Comparison of ENCODE assay signal across 8 mouse cellular contexts in genomic region chr13:80882716-80883135, GRCm38 (mm10). TPM values are rescaled to one million over a fixed set of nuclear protein-coding genes. Genes with fewer than 3 reads are reported as not detected.
A peak's percentile ranks its signal among the peaks of the same experiment; 100 is the strongest.
DNase-seq lines count a peak whose midpoint lies in the region; ATAC-seq and TF ChIP-seq lines count a peak whose summit lies in the region.

No protein-coding gene starts in this region.

- peak overlapping the region; percentile 100 for H3K27ac ChIP-seq in left cerebral cortex, adult 2 months
- peak overlapping the region; percentile 88 for H3K27ac ChIP-seq in bone marrow, adult 2 months (ENCODE audit: control insufficient read depth, insufficient read depth, low read depth, low read length, poor library complexity)
- H3K27ac ChIP-seq in forebrain, embryonic 15.5 days (replicated peaks): peak overlapping the region; percentile 100
- H3K27ac ChIP-seq in liver, embryonic 13.5 days: peak overlapping the region; percentile 100
- H3K27ac ChIP-seq in stomach, embryonic 16.5 days (ENCODE audit: low read length): peak overlapping the region; percentile 100

- no peaks in the 10 kb centered on the region for H3K9me3 ChIP-seq in forebrain, embryonic 15.5 days
- no peaks in the 10 kb centered on the region for H3K9me3 ChIP-seq in liver, embryonic 13.5 days (replicated peaks)
- no peaks in the 10 kb centered on the region for H3K9me3 ChIP-seq in stomach, embryonic 16.5 days (replicated peaks; ENCODE audit: control insufficient read depth, low read length)

- peak overlapping the region; percentile 98 for H3K9ac ChIP-seq in forebrain, embryonic 15.5 days (replicated peaks)
- H3K9ac ChIP-seq in liver, embryonic 13.5 days: peak overlapping the region; percentile 100
- H3K9ac ChIP-seq in stomach, embryonic 16.5 days (ENCODE audit: low read length): peak overlapping the region; percentile 100

- peak overlapping the region; percentile 48 for H3K4me2 ChIP-seq in forebrain, embryonic 15.5 days (replicated peaks)
- H3K4me2 ChIP-seq in liver, embryonic 13.5 days: peak overlapping the region; percentile 77
- H3K4me2 ChIP-seq in stomach, embryonic 16.5 days (ENCODE audit: low read depth, low read length): peak overlapping the region; percentile 45

- peak overlapping the region; percentile 70 for H3K4me3 ChIP-seq in left cerebral cortex, adult 2 months
- peak overlapping the region; percentile 73 for H3K4me3 ChIP-seq in bone marrow, adult 2 months (replicated peaks; ENCODE audit: control insufficient read depth, low read depth, low read length)
- H3K4me3 ChIP-seq in forebrain, embryonic 15.5 days: peak overlapping the region; percentile 77
- H3K4me3 ChIP-seq in liver, embryonic 13.5 days (replicated peaks): peak overlapping the region; percentile 86
- H3K4me3 ChIP-seq in stomach, embryonic 16.5 days (replicated peaks; ENCODE audit: low read length): peak overlapping the region; percentile 89

- DNase-seq in left cerebral cortex, adult 2 months (ENCODE audit: extremely low spot score in 1 of 2, low spot score in 2 of 2): no peak
- DNase-seq in left cerebral cortex, postnatal 4 days: no peak
- DNase-seq in liver, embryonic 13.5 days: no peak
- DNase-seq in lung, postnatal 4 days: no peak

- intact Hi-C loops in left cerebral cortex, adult 2 months (cut with DNase I): loop anchor here (2.0 to 10.0 kb wide), 4 partner anchors 212 to 772 kb away; partner anchors contain the start of gene Lysmd3
- intact Hi-C loops in left cerebral cortex, postnatal 4 days (cut with DNase I): loop anchor here (5.0 to 10.0 kb wide), 3 partner anchors 272 to 490 kb away; no protein-coding TSS in a partner anchor

- under 1% methylated on average over 23 of the region's 23 CpGs for WGBS in bone marrow, adult 2 months
- 0% methylated on average over 22 of the region's 23 CpGs for WGBS in forebrain, embryonic 15.5 days
- WGBS in liver, embryonic 13.5 days (ENCODE audit: insufficient replicate concordance): under 1% methylated on average over 23 of the region's 23 CpGs
- under 1% methylated on average over 23 of the region's 23 CpGs for WGBS in stomach, embryonic 16.5 days

- peaks cover 2% of the 10 kb centered on the region for H3K36me3 ChIP-seq in forebrain, embryonic 15.5 days
- H3K36me3 ChIP-seq in liver, embryonic 13.5 days: peaks cover 2% of the 10 kb centered on the region
- 0 out of 2 replicates have a peak, but pooled peaks cover 2% of the 10 kb centered on the region for H3K36me3 ChIP-seq in stomach, embryonic 16.5 days (ENCODE audit: control insufficient read depth, insufficient read depth, low read length)

- no peaks in the 10 kb centered on the region; the same call in 1 of the 2 replicates for H3K4me1 ChIP-seq in bone marrow, adult 2 months (ENCODE audit: control insufficient read depth, insufficient read depth, low read length)
- H3K4me1 ChIP-seq in forebrain, embryonic 15.5 days: peaks cover 12% of the 10 kb centered on the region
- peaks cover 8% of the 10 kb centered on the region; the same call in 1 of the 2 replicates for H3K4me1 ChIP-seq in liver, embryonic 13.5 days (replicated peaks)
- peaks cover 6% of the 10 kb centered on the region for H3K4me1 ChIP-seq in stomach, embryonic 16.5 days (ENCODE audit: control insufficient read depth, insufficient read depth, low read length)

- ATAC-seq in forebrain, embryonic 15.5 days (replicated peaks): peak; percentile 31
- no peak for ATAC-seq in liver, embryonic 13.5 days (ENCODE audit: low read depth)
- peak; percentile 34 for ATAC-seq in stomach, embryonic 16.5 days (ENCODE audit: insufficient read depth, low FRiP score)
- no peak for ATAC-seq in CD4-positive, CD25-positive, alpha-beta regulatory T cell, adult 4 months

- TF ChIP-seq CTCF in left cerebral cortex, adult 2 months (IDR thresholded peaks at IDR 0.05): no peak
- TF ChIP-seq CTCF in bone marrow, adult 2 months (IDR thresholded peaks at IDR 0.05; ENCODE audit: control insufficient read depth, insufficient read depth, low read length): no peak

- no peaks in the 10 kb centered on the region for H3K27me3 ChIP-seq in forebrain, embryonic 15.5 days
- H3K27me3 ChIP-seq in liver, embryonic 13.5 days: no peaks in the 10 kb centered on the region
- H3K27me3 ChIP-seq in stomach, embryonic 16.5 days (ENCODE audit: control insufficient read depth, insufficient read depth, low read length): no peaks in the 10 kb centered on the region

- no peak for TF ChIP-seq POLR2A in bone marrow, adult 2 months (IDR thresholded peaks at IDR 0.05; ENCODE audit: borderline replicate concordance, control insufficient read depth, low read depth, low read length)

RNA-seq across cellular contexts. Expression of gene Arrdc3, which starts 0.5 kb away (rescaled TPM):
- 10 to 100 TPM; 34.0 to 39.4 TPM for total RNA-seq in left cerebral cortex, adult 2 months (2021)
- total RNA-seq in left cerebral cortex, postnatal 4 days (2021): 10 to 100 TPM; 63.5 to 75.7 TPM
- 12.9 and 24.9 TPM in 2 replicates for polyA plus RNA-seq in bone marrow, adult 2 months (2011; ENCODE audit: insufficient read depth, insufficient read length, low replicate concordance, missing spikeins)
- polyA plus RNA-seq in forebrain, embryonic 15.5 days (2015; fragmentation: Nextera tagmentation; extraction: Ambion mirVana): 66.6 and 70.4 TPM in 2 replicates
- polyA plus RNA-seq in liver, embryonic 13.5 days (2015; fragmentation: Nextera tagmentation; extraction: Ambion mirVana): 12.2 and 15.2 TPM in 2 replicates
- polyA plus RNA-seq in stomach, embryonic 16.5 days (2015; fragmentation: Nextera tagmentation; extraction: Ambion mirVana): 54.3 and 54.8 TPM in 2 replicates
- 10 to 100 TPM in 1 of 2 experiments, 1 to 10 TPM in 1; 6.8 to 14.6 TPM for polyA plus RNA-seq in CD4-positive, CD25-positive, alpha-beta regulatory T cell, adult 4 months (2017; shearing (Covaris generic))

Comparison
In these comparisons a context has a peak if more than half of its experiments do, and no peak if none do; other contexts are left out.
1. ATAC-seq: peak in forebrain, embryonic 15.5 days (single experiment) and stomach, embryonic 16.5 days (single experiment); none in liver, embryonic 13.5 days (single experiment) and CD4-positive, CD25-positive, alpha-beta regulatory T cell, adult 4 months (single experiment).
2. Peak in every context shown above with its lines, with median percentiles within 50 percentile points of each other: H3K27ac ChIP-seq, H3K4me3 ChIP-seq, H3K4me2 ChIP-seq and H3K9ac ChIP-seq.